Mouse (Mus musculus): ENCODE measurements around the gene Mmgt2.

DNA sequence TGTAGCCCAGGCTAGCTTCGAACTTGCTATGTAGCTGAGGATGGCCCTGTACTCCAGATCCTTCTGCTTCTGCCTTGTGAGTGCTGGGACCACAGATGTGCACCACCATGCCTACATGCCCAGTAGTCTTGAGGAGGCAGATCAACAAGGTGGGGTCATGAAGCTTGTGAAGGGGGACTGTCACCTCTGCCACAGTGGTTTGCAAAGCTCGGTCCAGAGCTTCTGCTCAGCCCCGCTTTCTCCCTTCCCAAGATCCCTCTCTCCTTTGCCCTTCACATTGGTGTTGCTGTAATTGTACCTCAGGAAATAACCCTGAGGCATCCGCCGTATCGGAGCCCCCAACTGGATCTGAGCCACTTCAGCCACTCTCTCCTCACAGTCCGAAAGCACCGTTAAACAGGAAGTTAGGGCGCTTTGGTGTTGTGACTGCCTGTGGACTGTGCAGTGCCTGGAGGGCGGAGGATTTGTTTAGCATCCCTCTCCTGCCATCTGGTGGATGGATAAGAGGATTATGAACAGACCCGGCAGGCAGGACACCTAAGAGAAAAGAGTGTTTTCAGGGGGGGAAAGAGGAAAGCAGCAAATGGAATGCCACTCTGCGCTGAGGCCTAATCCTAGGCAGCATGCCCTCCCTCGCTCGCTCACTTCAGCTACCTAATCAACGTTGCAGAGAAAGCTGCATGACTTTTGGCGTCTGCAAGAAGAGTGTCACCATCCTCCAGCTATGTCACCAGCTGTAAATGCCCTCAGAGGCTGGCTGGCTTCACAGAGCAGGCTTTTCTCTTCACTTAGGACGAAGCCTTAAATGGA, 27.2 kb downstream of the Mmgt2 start:
- TF ChIP-seq CTCF (IDR thresholded peaks at IDR 0.05; ENCODE audit: control insufficient read depth, insufficient read depth, insufficient read length) (peak; percentile 60), MYOD1 (IDR thresholded peaks at IDR 0.05; ENCODE audit: control insufficient read depth, insufficient read length, low read depth) (no peak), MAX (IDR thresholded peaks at IDR 0.05) (no peak), CEBPB (IDR thresholded peaks at IDR 0.05; ENCODE audit: low read depth) (no peak), USF1 (IDR thresholded peaks at IDR 0.05; ENCODE audit: low read depth) (no peak), MYOG (IDR thresholded peaks at IDR 0.05; ENCODE audit: control insufficient read depth, extremely low read depth, insufficient read length) (no peak)

All from C2C12 (cell line).